Mouse (Mus musculus) forebrain, embryonic 12.5 days (tissue): Measurements from ENCODE around the gene Tnrc6a. TPM values are rescaled to one million over a fixed set of nuclear protein-coding genes. Genes with fewer than 3 reads are reported as not detected.

Experiments
- ATAC-seq: fragments of 200-750 bp; cut with Nextera tagmentation; 2 replicates; pipeline ENCODE4 v1.8.0; 2017; ENCODE audit warnings: moderate TSS enrichment; ENCODE audit not compliant: low FRiP score
- H3K27ac ChIP-seq: fragments of 300-500 bp; sonication (generic); 2 replicates; pipeline ENCODE4 v1.5.1; 2016; ENCODE audit warnings: mild to moderate bottlenecking
- H3K27me3 ChIP-seq: fragments of 300-500 bp; sonication (generic); 2 replicates; pipeline ENCODE4 v1.6.1; 2016; ENCODE audit warnings: mild to moderate bottlenecking
- H3K36me3 ChIP-seq: fragments of 300-500 bp; sonication (generic); replicated peaks from 2 replicates; pipeline ENCODE4 v1.6.1; 2016; ENCODE audit warnings: mild to moderate bottlenecking
- H3K4me1 ChIP-seq: fragments of 300-500 bp; sonication (generic); 2 replicates; pipeline ENCODE4 v1.6.1; 2016
- H3K4me2 ChIP-seq: fragments of 300-500 bp; sonication (generic); 2 replicates; pipeline ENCODE4 v1.6.1; 2016; ENCODE audit warnings: mild to moderate bottlenecking, moderate library complexity
- H3K4me3 ChIP-seq: fragments of 300-500 bp; sonication (generic); replicated peaks from 2 replicates; pipeline ENCODE4 v1.5.1; 2016; ENCODE audit warnings: mild to moderate bottlenecking
- H3K9ac ChIP-seq: fragments of 300-500 bp; sonication (generic); 2 replicates; pipeline ENCODE4 v1.6.1; 2016; ENCODE audit warnings: mild to moderate bottlenecking
- H3K9me3 ChIP-seq: fragments of 300-500 bp; sonication (generic); 2 replicates; pipeline ENCODE4 v1.6.1; 2016
- WGBS: fragments of 180-500 bp; shearing (Covaris S2); methylation state at CpG from one replicate; pipeline ENCODE4 v1.1.7; 2016; 5-methylcytosine and 5-hydroxymethylcytosine counted together
- polyA plus RNA-seq: library from polyadenylated mRNA; unstranded; fragments of >200 nt; fragmentation: Nextera tagmentation; extraction: Ambion mirVana; gene quantifications from 2 replicates; pipeline ENCODE4 v1.2.1, GENCODE M21; 2016

Tnrc6a gene
- polyA plus RNA-seq, 1 experiment from 2014 or later, result 75.3 TPM

GRCm38 (mm10) chr7:123106326-123106725 lies 17.4 kb upstream of the Tnrc6a start:
- Histone ChIP-seq H3K27me3 (0 out of 2 replicates have a peak, but pooled peaks cover 9% of the 10 kb centered on the region), H3K27ac (no peak overlapping the region), H3K4me2 (no peak overlapping the region), H3K36me3 (no peaks in the 10 kb centered on the region), H3K4me3 (no peak overlapping the region), H3K9ac (no peak overlapping the region), H3K4me1 (peaks cover 11% of the 10 kb centered on the region), H3K9me3 (no peaks in the 10 kb centered on the region)
- WGBS, result 91% methylated on average over 2 of the region's 2 CpGs
- ATAC-seq, result no peak

- H3K36me3 ChIP-seq, result no peaks in the 10 kb centered on the region
- no peak overlapping the region for H3K27ac ChIP-seq
- H3K4me2 ChIP-seq, result no peak overlapping the region
- H3K9me3 ChIP-seq, result no peaks in the 10 kb centered on the region
- H3K4me3 ChIP-seq, result no peak overlapping the region
- H3K9ac ChIP-seq, result no peak overlapping the region
- 67% methylated on average over 13 of the region's 13 CpGs for WGBS
- H3K4me1 ChIP-seq, result peaks cover 11% of the 10 kb centered on the region
- no peak for ATAC-seq
- H3K27me3 ChIP-seq, result 0 out of 2 replicates have a peak, but pooled peaks cover 9% of the 10 kb centered on the region
Observed at GRCm38 (mm10) chr7:123108058-123109055, 15.3 kb upstream of the Tnrc6a start.

- H3K36me3 ChIP-seq, result no peaks in the 10 kb centered on the region
- no peak for ATAC-seq
- no peak overlapping the region for H3K27ac ChIP-seq
- no peak overlapping the region for H3K9ac ChIP-seq
- H3K4me1 ChIP-seq, result peaks cover 11% of the 10 kb centered on the region
- no peak overlapping the region for H3K4me3 ChIP-seq
- 88% methylated on average over 7 of the region's 7 CpGs for WGBS
- H3K4me2 ChIP-seq, result no peak overlapping the region
- 0 out of 2 replicates have a peak, but pooled peaks cover 9% of the 10 kb centered on the region for H3K27me3 ChIP-seq
- H3K9me3 ChIP-seq, result no peaks in the 10 kb centered on the region
Observed at GRCm38 (mm10) chr7:123109361-123110000, 14.2 kb upstream of the Tnrc6a start.

GRCm38 (mm10) chr7:123110135-123110534 lies 13.6 kb upstream of the Tnrc6a start:
- no peak overlapping the region for H3K9ac ChIP-seq
- WGBS, result 63% methylated on average over 3 of the region's 3 CpGs
- H3K36me3 ChIP-seq, result no peaks in the 10 kb centered on the region
- H3K4me3 ChIP-seq, result no peak overlapping the region
- H3K27ac ChIP-seq, result no peak overlapping the region
- H3K4me1 ChIP-seq, result peaks cover 11% of the 10 kb centered on the region
- H3K9me3 ChIP-seq, result no peaks in the 10 kb centered on the region
- no peak overlapping the region for H3K4me2 ChIP-seq
- 0 out of 2 replicates have a peak, but pooled peaks cover 9% of the 10 kb centered on the region for H3K27me3 ChIP-seq
- ATAC-seq, result no peak

GRCm38 (mm10) chr7:123113590-123113989 lies 10.1 kb upstream of the Tnrc6a start:
- no peak for ATAC-seq
- Histone ChIP-seq H3K4me2 (no peak overlapping the region), H3K4me3 (no peak overlapping the region), H3K27me3 (0 out of 2 replicates have a peak, but pooled peaks cover 9% of the 10 kb centered on the region), H3K9me3 (no peaks in the 10 kb centered on the region), H3K36me3 (no peaks in the 10 kb centered on the region), H3K27ac (no peak overlapping the region), H3K9ac (no peak overlapping the region), H3K4me1 (peaks cover 3% of the 10 kb centered on the region)
- WGBS, result 95% methylated on average over 6 of the region's 6 CpGs

GRCm38 (mm10) chr7:123116799-123117198 lies 6.9 kb upstream of the Tnrc6a start:
- H3K4me1 ChIP-seq, result no peaks in the 10 kb centered on the region
- no peak overlapping the region for H3K4me3 ChIP-seq
- no peak for ATAC-seq
- no peak overlapping the region for H3K27ac ChIP-seq
- 0 out of 2 replicates have a peak, but pooled peaks cover 10% of the 10 kb centered on the region for H3K27me3 ChIP-seq
- no peak overlapping the region for H3K4me2 ChIP-seq
- WGBS, result 87% methylated on average over 12 of the region's 12 CpGs
- no peak overlapping the region for H3K9ac ChIP-seq
- H3K36me3 ChIP-seq, result no peaks in the 10 kb centered on the region
- no peaks in the 10 kb centered on the region for H3K9me3 ChIP-seq

GRCm38 (mm10) chr7:123117209-123117608 lies 6.5 kb upstream of the Tnrc6a start:
- no peak overlapping the region for H3K9ac ChIP-seq
- no peak overlapping the region for H3K27ac ChIP-seq
- H3K36me3 ChIP-seq, result no peaks in the 10 kb centered on the region
- H3K27me3 ChIP-seq, result 0 out of 2 replicates have a peak, but pooled peaks cover 10% of the 10 kb centered on the region
- no peaks in the 10 kb centered on the region for H3K9me3 ChIP-seq
- no peaks in the 10 kb centered on the region for H3K4me1 ChIP-seq
- no peak for ATAC-seq
- H3K4me3 ChIP-seq, result no peak overlapping the region
- H3K4me2 ChIP-seq, result no peak overlapping the region
- 81% methylated on average over 4 of the region's 4 CpGs for WGBS

GRCm38 (mm10) chr7:123120516-123120915 lies 3.2 kb upstream of the Tnrc6a start:
- Histone ChIP-seq H3K27me3 (0 out of 2 replicates have a peak, but pooled peaks cover 10% of the 10 kb centered on the region), H3K9me3 (no peaks in the 10 kb centered on the region), H3K4me3 (no peak overlapping the region), H3K36me3 (no peaks in the 10 kb centered on the region), H3K4me2 (no peak overlapping the region), H3K4me1 (peaks cover 9% of the 10 kb centered on the region), H3K27ac (no peak overlapping the region), H3K9ac (no peak overlapping the region)
- no peak for ATAC-seq
- WGBS, result 88% methylated on average over 7 of the region's 7 CpGs

- Histone ChIP-seq H3K27ac (peak overlapping the region; percentile 97), H3K27me3 (0 out of 2 replicates have a peak, but pooled peaks cover 10% of the 10 kb centered on the region), H3K9ac (peak overlapping the region; percentile 96), H3K36me3 (peaks cover 10% of the 10 kb centered on the region), H3K4me3 (peak overlapping the region; percentile 98), H3K9me3 (no peaks in the 10 kb centered on the region), H3K4me1 (peaks cover 26% of the 10 kb centered on the region), H3K4me2 (peak overlapping the region; percentile 62)
- peak; percentile 82 for ATAC-seq
- under 1% methylated on average over 38 of the region's 45 CpGs for WGBS
Observed at GRCm38 (mm10) chr7:123124299-123124716, 623 bp downstream of the Tnrc6a start.

- peak; percentile 57 for ATAC-seq
- under 1% methylated on average over 16 of the region's 16 CpGs for WGBS
- H3K9ac ChIP-seq, result peak overlapping the region; percentile 96
- H3K36me3 ChIP-seq, result peaks cover 10% of the 10 kb centered on the region
- 0 out of 2 replicates have a peak, but pooled peaks cover 7% of the 10 kb centered on the region for H3K27me3 ChIP-seq
- H3K27ac ChIP-seq, result peak overlapping the region; percentile 97
- H3K9me3 ChIP-seq, result no peaks in the 10 kb centered on the region
- peaks cover 26% of the 10 kb centered on the region for H3K4me1 ChIP-seq
- H3K4me3 ChIP-seq, result peak overlapping the region; percentile 98
- H3K4me2 ChIP-seq, result peak overlapping the region; percentile 62
Observed at GRCm38 (mm10) chr7:123124735-123125181, 1.1 kb downstream of the Tnrc6a start.

GRCm38 (mm10) chr7:123126056-123126455 lies 2.4 kb downstream of the Tnrc6a start:
- H3K27me3 ChIP-seq, result 0 out of 2 replicates have a peak, but pooled peaks cover under 1% of the 10 kb centered on the region
- no peak overlapping the region for H3K4me2 ChIP-seq
- no peak overlapping the region for H3K27ac ChIP-seq
- no peak overlapping the region for H3K9ac ChIP-seq
- no peaks in the 10 kb centered on the region for H3K9me3 ChIP-seq
- H3K4me1 ChIP-seq, result peaks cover 26% of the 10 kb centered on the region
- 64% methylated on average over 4 of the region's 4 CpGs for WGBS
- no peak overlapping the region for H3K4me3 ChIP-seq
- H3K36me3 ChIP-seq, result peaks cover 16% of the 10 kb centered on the region
- no peak for ATAC-seq

- H3K4me2 ChIP-seq, result no peak overlapping the region
- 50% methylated on average over 1 of the region's 1 CpGs for WGBS
- H3K36me3 ChIP-seq, result peaks cover 16% of the 10 kb centered on the region
- no peak overlapping the region for H3K27ac ChIP-seq
- H3K27me3 ChIP-seq, result no peaks in the 10 kb centered on the region
- ATAC-seq, result no peak
- H3K9ac ChIP-seq, result no peak overlapping the region
- H3K4me1 ChIP-seq, result peaks cover 32% of the 10 kb centered on the region
- H3K9me3 ChIP-seq, result no peaks in the 10 kb centered on the region
- no peak overlapping the region for H3K4me3 ChIP-seq
Observed at GRCm38 (mm10) chr7:123127301-123127700, 3.6 kb downstream of the Tnrc6a start.
